Mouse (Mus musculus) heart, postnatal 0 days (tissue): ENCODE results near the gene Maml2.

ENCODE experiments used
- CTCF ChIP-seq: IDR thresholded peaks from 2 replicates; pipeline ENCODE4 v1.5.1; 2016; ENCODE audit warnings: antibody characterized with exemption, control low read depth, low read depth
- EP300 ChIP-seq: IDR thresholded peaks from 2 replicates; pipeline ENCODE4 v1.6.1; 2016; ENCODE audit warnings: antibody characterized with exemption, low read depth

DNA sequence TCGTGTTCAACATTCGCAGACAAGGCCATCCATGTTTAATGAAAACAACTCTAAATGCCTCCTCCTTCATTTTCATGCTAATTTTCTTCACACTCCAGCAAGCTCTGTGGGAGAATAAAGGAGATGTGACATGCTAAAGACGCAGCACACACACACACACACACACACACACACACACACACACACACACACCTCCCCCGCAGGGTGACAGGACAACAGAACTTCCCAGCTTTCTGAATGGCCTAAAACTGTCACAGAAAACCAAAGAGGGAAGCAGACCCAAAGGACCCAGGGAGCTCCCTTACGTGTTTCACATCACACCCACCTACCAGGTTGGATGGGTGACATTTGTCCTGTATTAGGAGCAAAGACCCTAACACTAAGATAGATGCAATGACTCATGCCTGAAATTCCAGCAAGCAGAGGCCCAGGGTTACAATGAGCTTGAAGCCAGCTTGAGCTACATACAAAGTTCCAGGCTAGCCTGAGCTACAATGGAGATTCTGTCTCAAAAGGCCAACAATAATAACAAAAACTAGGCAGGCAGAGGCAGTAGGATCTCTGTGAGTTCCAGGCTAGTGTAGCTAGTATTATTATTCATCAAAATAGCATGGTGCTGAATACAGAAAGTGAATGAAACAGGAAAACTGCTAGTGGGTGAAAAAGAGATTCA, 5.5 kb downstream of the Maml2 start:
- TF ChIP-seq CTCF (no peak), EP300 (no peak)
